ENCODE assay signal across 15 mouse cellular contexts in genomic region chr10:91156338-91156737, GRCm38 (mm10). TPM values are rescaled to one million over a fixed set of nuclear protein-coding genes. Genes with fewer than 3 reads are reported as not detected.
DNase-seq lines count a peak whose midpoint lies in the region; ATAC-seq and TF ChIP-seq lines count a peak whose summit lies in the region.
"Had no signal": no experiment of that assay in that cellular context is flagged by ENCODE, and none has a peak within 500 bp of the region (broad histone marks: within the 10 kb centered on the region; RNA-seq: fewer than 3 reads in every experiment).

No protein-coding gene starts in this region.

- ATAC-seq in kidney, embryonic 14.5 days (ENCODE audit: low FRiP score, low TSS enrichment) = peak; percentile 35; the same call in 1 of the 2 replicates
- peak; percentile 83 for ATAC-seq in lung, postnatal 0 days
- no peak for ATAC-seq in hindbrain, embryonic 16.5 days
- ATAC-seq: inflammation-experienced regulatory T-cells, adult 6 months had no signal

- H3K9ac ChIP-seq in kidney, embryonic 14.5 days (ENCODE audit: low read depth, low read length) = no peak overlapping the region
- H3K9ac ChIP-seq in lung, postnatal 0 days (replicated peaks; ENCODE audit: low read depth) = no peak overlapping the region
- H3K9ac ChIP-seq in hindbrain, embryonic 16.5 days (ENCODE audit: low read depth, low read length) = no peak overlapping the region

- no peak overlapping the region for H3K27ac ChIP-seq in kidney, embryonic 14.5 days (ENCODE audit: low read depth, low read length)
- H3K27ac ChIP-seq in lung, postnatal 0 days (ENCODE audit: low read length) = no peak overlapping the region; the same call in 1 of the 2 replicates
- no peak overlapping the region for H3K27ac ChIP-seq in hindbrain, embryonic 16.5 days (ENCODE audit: low read depth, low read length)
- H3K27ac ChIP-seq: embryonic facial prominence, embryonic 10.5 days; forebrain, embryonic 10.5 days; midbrain, embryonic 10.5 days had no signal

- peaks cover 96% of the 10 kb centered on the region for H3K36me3 ChIP-seq in kidney, embryonic 14.5 days (ENCODE audit: control insufficient read depth, insufficient read depth, low read length)
- H3K36me3 ChIP-seq in lung, postnatal 0 days (ENCODE audit: insufficient read depth, low read length) = peaks cover 9% of the 10 kb centered on the region; the same call in 1 of the 2 replicates
- H3K36me3 ChIP-seq in hindbrain, embryonic 16.5 days (ENCODE audit: control insufficient read depth, insufficient read depth, low read length) = peaks cover 19% of the 10 kb centered on the region

- no peaks in the 10 kb centered on the region for H3K27me3 ChIP-seq in kidney, embryonic 14.5 days (ENCODE audit: control insufficient read depth, insufficient read depth, low read length)
- no peaks in the 10 kb centered on the region for H3K27me3 ChIP-seq in lung, postnatal 0 days (replicated peaks; ENCODE audit: insufficient read depth, low read length)
- no peaks in the 10 kb centered on the region for H3K27me3 ChIP-seq in hindbrain, embryonic 16.5 days (replicated peaks; ENCODE audit: control insufficient read depth, insufficient read depth, low read length)

- no peak overlapping the region for H3K4me2 ChIP-seq in kidney, embryonic 14.5 days (replicated peaks; ENCODE audit: low read depth, low read length)
- H3K4me2 ChIP-seq in lung, postnatal 0 days (replicated peaks; ENCODE audit: low read depth, low read length) = no peak overlapping the region
- no peak overlapping the region for H3K4me2 ChIP-seq in hindbrain, embryonic 16.5 days (ENCODE audit: low read length)
- H3K4me2 ChIP-seq: liver, embryonic 11.5 days had no signal

- H3K9me3 ChIP-seq in kidney, embryonic 14.5 days (ENCODE audit: control insufficient read depth, low read length) = no peaks in the 10 kb centered on the region
- H3K9me3 ChIP-seq in lung, postnatal 0 days (ENCODE audit: low read length) = no peaks in the 10 kb centered on the region
- no peaks in the 10 kb centered on the region for H3K9me3 ChIP-seq in hindbrain, embryonic 16.5 days (ENCODE audit: control insufficient read depth, low read length)
- H3K9me3 ChIP-seq: embryonic facial prominence, embryonic 10.5 days; forebrain, embryonic 10.5 days; midbrain, embryonic 10.5 days had no signal

- no peak overlapping the region for H3K4me3 ChIP-seq in kidney, embryonic 14.5 days (ENCODE audit: low read length)
- H3K4me3 ChIP-seq in lung, postnatal 0 days (ENCODE audit: low read depth, low read length) = no peak overlapping the region
- H3K4me3 ChIP-seq in hindbrain, embryonic 16.5 days (ENCODE audit: low read length) = no peak overlapping the region
- H3K4me3 ChIP-seq: embryonic facial prominence, embryonic 10.5 days; forebrain, embryonic 10.5 days; midbrain, embryonic 10.5 days had no signal

- no peaks in the 10 kb centered on the region for H3K4me1 ChIP-seq in kidney, embryonic 14.5 days (ENCODE audit: control insufficient read depth, insufficient read depth, low read length)
- H3K4me1 ChIP-seq in lung, postnatal 0 days (ENCODE audit: insufficient read depth, low read depth, low read length) = no peaks in the 10 kb centered on the region
- no peaks in the 10 kb centered on the region for H3K4me1 ChIP-seq in hindbrain, embryonic 16.5 days (ENCODE audit: control insufficient read depth, insufficient read depth, low read depth, low read length)
- H3K4me1 ChIP-seq: embryonic facial prominence, embryonic 10.5 days; forebrain, embryonic 10.5 days; midbrain, embryonic 10.5 days had no signal

- 0 out of 2 replicates have a peak, but pooled peaks have one; percentile 30 for TF ChIP-seq EP300 in lung, postnatal 0 days (IDR thresholded peaks at IDR 0.05)

- DNase-seq in kidney, adult 8-10 months = no peak
- peak; percentile 78 for DNase-seq in NIH3T3 (ENCODE audit: low read depth)
- DNase-seq in heart, adult 9 months (ENCODE audit: low spot score in 2 of 2) = peak; percentile 39 to 76
- peak; percentile 54 for DNase-seq in lung, postnatal 0 days (ENCODE audit: low spot score)
- DNase-seq in frontal cortex, postnatal 25 days (ENCODE audit: low spot score in 2 of 2) = no peak
- DNase-seq: cerebellum, adult 9-11 months; gastrocnemius, postnatal 25 days; thymus, adult 18-20 months had no signal

- no peak for TF ChIP-seq CTCF in lung, postnatal 0 days (IDR thresholded peaks at IDR 0.05)

- WGBS in kidney, embryonic 14.5 days = 82% methylated on average over 6 of the region's 6 CpGs
- 55% methylated on average over 6 of the region's 6 CpGs for WGBS in lung, postnatal 0 days
- 90% methylated on average over 6 of the region's 6 CpGs for WGBS in hindbrain, embryonic 16.5 days

RNA-seq across cellular contexts. Expression of gene Tmpo, which starts 24.8 kb away (rescaled TPM):
- 293 and 328 TPM in 2 replicates for polyA plus RNA-seq in kidney, embryonic 14.5 days (2014; fragmentation: Nextera tagmentation; extraction: Ambion mirVana)
- polyA plus RNA-seq in lung, postnatal 0 days (2015; fragmentation: Nextera tagmentation; extraction: Ambion mirVana) = 53.3 and 67.4 TPM in 2 replicates
- 68.7 and 83.7 TPM in 2 replicates for polyA plus RNA-seq in hindbrain, embryonic 16.5 days (2015; fragmentation: Nextera tagmentation; extraction: Ambion mirVana)

RNA-seq across cellular contexts. Expression of gene Slc25a3, which starts 32.5 kb away (rescaled TPM):
- 544 and 625 TPM in 2 replicates for polyA plus RNA-seq in kidney, embryonic 14.5 days (2014; fragmentation: Nextera tagmentation; extraction: Ambion mirVana)
- polyA plus RNA-seq in lung, postnatal 0 days (2015; fragmentation: Nextera tagmentation; extraction: Ambion mirVana) = 336 and 358 TPM in 2 replicates
- polyA plus RNA-seq in hindbrain, embryonic 16.5 days (2015; fragmentation: Nextera tagmentation; extraction: Ambion mirVana) = 635 and 651 TPM in 2 replicates

Comparison
In these comparisons a context has a peak if more than half of its experiments do, and no peak if none do; other contexts are left out.
1. DNase-seq: peak in NIH3T3 (single experiment), heart, adult 9 months (2 of 2) and lung, postnatal 0 days (single experiment); none in kidney, adult 8-10 months (0 of 2) and frontal cortex, postnatal 25 days (0 of 2).